Mouse (Mus musculus) heart, embryonic 16.5 days (tissue): ENCODE measurements around the gene Pdlim4. TPM values are rescaled to one million over a fixed set of nuclear protein-coding genes. Genes with fewer than 3 reads are reported as not detected.
A peak's percentile ranks its signal among the peaks of the same experiment; 100 is the strongest.

Experiments
- ATAC-seq: fragments of 200-750 bp; cut with Nextera tagmentation; replicated peaks from 2 replicates; pipeline ENCODE4 v1.8.0; 2017; ENCODE audit warnings: moderate number of reproducible peaks; ENCODE audit not compliant: insufficient read depth, low FRiP score; ENCODE audit errors: extremely low read depth
- H3K27ac ChIP-seq: fragments of 300-500 bp; sonication (generic); 2 replicates; pipeline ENCODE4 v1.5.1; 2014; ENCODE audit warnings: mild to moderate bottlenecking, low read length, control low read depth, moderate library complexity
- H3K27me3 ChIP-seq: fragments of 300-500 bp; sonication (generic); 2 replicates; pipeline ENCODE4 v1.6.1; 2014; ENCODE audit warnings: low read length, mixed read lengths; ENCODE audit not compliant: control insufficient read depth, insufficient read depth
- H3K36me3 ChIP-seq: fragments of 300-500 bp; sonication (generic); 2 replicates; pipeline ENCODE4 v1.6.1; 2014; ENCODE audit not compliant: control insufficient read depth, insufficient read depth
- H3K4me1 ChIP-seq: fragments of 300-500 bp; sonication (generic); 2 replicates; pipeline ENCODE4 v1.6.1; 2014; ENCODE audit warnings: low read length, mixed read lengths; ENCODE audit not compliant: control insufficient read depth, insufficient read depth
- H3K4me2 ChIP-seq: fragments of 300-500 bp; sonication (generic); 2 replicates; pipeline ENCODE4 v1.6.1; 2014; ENCODE audit warnings: low read depth, mild to moderate bottlenecking, control low read depth, low read length
- H3K4me3 ChIP-seq: fragments of 300-500 bp; sonication (generic); 2 replicates; pipeline ENCODE4 v1.5.1; 2014; ENCODE audit warnings: mild to moderate bottlenecking, control low read depth, low read length
- H3K9ac ChIP-seq: fragments of 300-500 bp; sonication (generic); 2 replicates; pipeline ENCODE4 v1.6.1; 2014; ENCODE audit warnings: low read length, control low read depth
- H3K9me3 ChIP-seq: fragments of 300-500 bp; sonication (generic); replicated peaks from 2 replicates; pipeline ENCODE4 v1.6.1; 2016; ENCODE audit warnings: low read length; ENCODE audit not compliant: control insufficient read depth
- WGBS: fragments of 180-500 bp; shearing (Covaris S2); extraction: QIAGEN DNeasy Blood & Tissue Kit; methylation state at CpG from one replicate; pipeline ENCODE4 v1.1.7; 2014; 5-methylcytosine and 5-hydroxymethylcytosine counted together
- polyA plus RNA-seq: library from polyadenylated mRNA; unstranded; fragments of >200 nt; fragmentation: Nextera tagmentation; extraction: Ambion mirVana; gene quantifications from 2 replicates; pipeline ENCODE4 v1.2.1, GENCODE M21; 2015

Gene Pdlim4
- 16.0 and 26.4 TPM in 2 replicates for polyA plus RNA-seq

DNA sequence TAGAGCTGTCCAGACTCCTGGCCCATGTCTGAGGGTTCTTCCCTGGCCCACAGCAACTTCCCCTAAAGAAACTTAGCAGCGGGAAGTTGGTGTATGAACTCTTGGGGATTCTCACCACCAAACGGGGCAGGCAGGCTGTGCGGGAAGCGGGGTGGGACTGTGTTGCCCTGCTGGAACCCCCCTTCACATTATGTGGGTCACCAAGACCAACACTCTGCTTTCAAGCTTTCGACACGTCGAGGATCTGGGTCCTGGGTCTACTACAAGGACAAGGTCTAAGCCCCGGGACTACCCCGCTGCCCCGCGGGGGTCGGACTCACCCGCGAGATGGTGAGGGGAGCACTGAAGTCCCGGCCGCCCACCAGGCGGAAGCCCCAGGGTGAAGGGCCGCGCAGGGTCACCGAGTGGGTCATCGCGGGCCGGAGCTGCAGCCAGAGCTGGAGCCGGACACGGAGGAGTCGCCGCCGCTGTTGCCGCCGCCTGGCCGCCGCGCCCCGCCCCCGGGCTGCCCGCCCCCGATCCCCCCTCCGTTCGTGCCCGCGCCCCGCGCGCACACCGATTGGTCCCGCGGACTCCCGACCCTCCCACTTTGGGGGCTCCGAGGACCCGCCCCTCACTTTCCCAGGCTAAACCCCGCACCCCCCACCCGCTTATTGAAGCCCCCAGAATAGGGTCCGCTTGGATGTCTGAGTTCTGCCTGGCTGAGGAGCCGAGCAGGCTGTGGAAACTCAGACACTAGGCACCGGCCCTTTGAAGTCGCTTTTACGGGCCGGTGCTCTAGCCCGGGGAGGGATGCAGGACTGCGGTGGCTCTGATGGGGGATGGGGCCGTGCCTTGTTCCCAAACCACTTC lies at the start of gene Pdlim4:
Gene Pdlim4, minus strand, starts transcription at position 495 of the 852 bp plus-strand sequence.
- Histone ChIP-seq H3K4me2 (peak within 1 kb of the TSS; percentile 93), H3K4me1 (peaks cover 45% of the 10 kb centered on the region), H3K9ac (peak within 1 kb of the TSS; percentile 76), H3K27me3 (peaks cover 21% of the 10 kb centered on the region), H3K36me3 (no peaks in the 10 kb centered on the region), H3K9me3 (no peaks in the 10 kb centered on the region), H3K4me3 (peak within 1 kb of the TSS; percentile 59), H3K27ac (peak within 1 kb of the TSS; percentile 4; the same call in 1 of the 2 replicates)
- ATAC-seq = 0 out of 2 replicates have a peak, but pooled peaks have one; percentile 43
- WGBS = 3% methylated on average over 61 of the region's 61 CpGs

DNA sequence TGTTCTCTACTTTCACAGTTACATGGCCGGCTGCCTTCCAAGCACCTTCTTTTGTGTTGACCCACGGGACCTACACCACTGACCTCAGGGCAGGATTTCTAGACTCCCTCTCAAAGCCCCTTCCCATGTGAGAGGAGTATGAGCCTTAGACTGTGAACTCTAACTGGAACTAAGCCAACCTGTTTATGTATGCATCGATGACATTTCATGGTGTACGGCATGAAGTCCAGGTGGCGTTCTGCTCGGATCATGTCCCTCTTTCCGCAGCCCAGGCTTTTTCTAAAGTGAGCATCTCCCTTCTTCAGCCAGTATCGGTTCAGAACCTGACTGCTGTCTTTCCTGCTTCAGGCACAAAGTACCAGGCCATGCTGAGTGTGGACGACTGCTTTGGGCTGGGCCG lies 48.3 kb upstream of the Pdlim4 start:
- peaks cover 47% of the 10 kb centered on the region for H3K4me1 ChIP-seq
- no peak for ATAC-seq
- peaks cover 20% of the 10 kb centered on the region for H3K36me3 ChIP-seq
- no peak overlapping the region for H3K4me2 ChIP-seq
- H3K4me3 ChIP-seq = no peak overlapping the region
- no peak overlapping the region for H3K9ac ChIP-seq
- 89% methylated on average over 10 of the region's 10 CpGs for WGBS
- H3K27me3 ChIP-seq = no peaks in the 10 kb centered on the region
- H3K9me3 ChIP-seq = no peaks in the 10 kb centered on the region
- H3K27ac ChIP-seq = no peak overlapping the region

DNA sequence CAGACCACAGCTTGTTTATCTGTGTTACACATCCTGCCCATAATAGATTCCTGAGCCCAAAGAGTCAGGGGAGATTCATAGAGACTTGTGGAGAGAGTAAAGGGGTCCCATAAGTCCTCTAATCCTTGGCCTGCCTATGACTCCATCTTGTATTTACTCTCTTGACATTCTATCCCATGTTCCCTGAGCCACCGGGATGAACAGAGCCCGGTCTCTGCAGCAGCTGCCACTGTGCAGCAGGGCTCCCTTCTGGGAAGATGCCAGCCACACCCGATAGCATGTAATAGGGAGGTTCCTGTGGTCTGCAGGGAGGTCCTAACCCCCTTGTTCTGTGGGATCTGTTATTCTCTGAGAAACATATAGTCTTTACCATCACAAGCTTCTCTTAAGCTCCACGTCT lies 47.6 kb upstream of the Pdlim4 start:
- no peaks in the 10 kb centered on the region for H3K9me3 ChIP-seq
- H3K36me3 ChIP-seq = peaks cover 21% of the 10 kb centered on the region
- 67% methylated on average over 4 of the region's 4 CpGs for WGBS
- H3K4me3 ChIP-seq = no peak overlapping the region
- no peak for ATAC-seq
- no peaks in the 10 kb centered on the region for H3K27me3 ChIP-seq
- no peak overlapping the region for H3K9ac ChIP-seq
- peak overlapping the region; percentile 9; the same call in 1 of the 2 replicates for H3K27ac ChIP-seq
- H3K4me1 ChIP-seq = peaks cover 46% of the 10 kb centered on the region
- H3K4me2 ChIP-seq = no peak overlapping the region

DNA sequence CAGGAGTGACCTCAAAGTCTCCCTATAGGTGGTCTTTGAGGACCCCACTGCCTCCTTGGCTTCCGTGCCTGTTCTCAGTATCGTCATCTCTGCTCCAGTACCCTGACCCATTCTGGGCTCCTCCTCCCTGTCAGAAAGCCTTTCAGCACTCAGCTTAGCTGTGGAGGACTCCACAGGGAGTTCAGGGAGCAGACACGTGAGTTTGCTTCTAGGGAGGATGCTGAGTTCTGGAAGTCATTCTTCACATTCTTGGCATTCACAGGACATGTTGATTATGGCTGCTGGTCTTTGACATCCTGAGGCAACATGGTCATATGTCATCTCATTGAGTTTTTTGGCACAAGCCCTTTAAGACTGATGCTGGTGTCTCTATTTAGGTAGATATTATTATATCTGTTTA lies 47.1 kb upstream of the Pdlim4 start:
- Histone ChIP-seq H3K27me3 (no peaks in the 10 kb centered on the region), H3K9me3 (no peaks in the 10 kb centered on the region), H3K4me1 (peaks cover 49% of the 10 kb centered on the region), H3K27ac (peak overlapping the region; percentile 58), H3K9ac (no peak overlapping the region), H3K4me2 (no peak overlapping the region), H3K4me3 (no peak overlapping the region), H3K36me3 (peaks cover 23% of the 10 kb centered on the region)
- 22% methylated on average over 3 of the region's 3 CpGs for WGBS
- no peak for ATAC-seq

DNA sequence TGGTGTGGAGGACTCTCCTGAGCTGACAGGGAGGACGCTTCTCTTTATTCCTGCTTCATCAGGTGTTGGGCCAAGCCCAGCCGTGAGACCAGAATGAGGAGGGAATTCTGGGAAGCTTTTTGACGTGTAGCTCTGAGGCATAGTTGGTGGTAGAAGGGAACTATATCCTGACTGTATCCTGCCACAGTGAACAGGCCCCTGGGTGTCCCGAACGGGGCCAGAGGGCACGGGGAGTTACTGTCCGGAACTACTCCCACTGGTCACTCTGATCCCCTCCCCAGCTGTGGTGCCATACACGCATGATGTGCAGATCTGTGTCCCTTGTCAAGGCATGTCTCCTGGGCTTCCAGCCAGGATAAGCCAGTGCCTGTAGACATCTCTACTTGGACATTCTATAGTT lies 46.5 kb upstream of the Pdlim4 start:
- H3K4me2 ChIP-seq = no peak overlapping the region
- 71% methylated on average over 8 of the region's 8 CpGs for WGBS
- peaks cover 52% of the 10 kb centered on the region for H3K4me1 ChIP-seq
- ATAC-seq = no peak
- no peaks in the 10 kb centered on the region for H3K9me3 ChIP-seq
- 0 out of 2 replicates have a peak overlapping the region, but pooled peaks have one; percentile 26 for H3K9ac ChIP-seq
- H3K27me3 ChIP-seq = no peaks in the 10 kb centered on the region
- no peak overlapping the region for H3K27ac ChIP-seq
- H3K4me3 ChIP-seq = no peak overlapping the region
- peaks cover 23% of the 10 kb centered on the region for H3K36me3 ChIP-seq

DNA sequence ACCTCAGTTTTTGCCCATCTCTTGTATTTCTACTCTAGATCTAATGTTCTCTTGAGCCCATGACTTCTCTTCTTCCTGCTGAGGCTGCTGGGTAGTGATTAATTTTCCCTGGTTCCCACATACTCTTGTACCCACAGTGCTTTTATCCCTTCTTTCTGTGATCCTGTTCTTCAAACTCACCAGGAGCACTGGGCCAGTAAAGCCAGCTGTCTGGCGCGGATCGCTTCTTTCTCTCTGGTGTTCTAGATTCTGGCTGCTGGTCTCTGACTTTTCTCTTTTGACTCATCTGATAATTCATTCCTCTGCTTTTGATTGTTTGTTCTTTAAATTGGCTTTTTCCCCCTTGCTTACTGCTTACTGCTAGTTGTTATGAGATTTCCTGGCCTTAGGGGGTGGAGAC lies 45.9 kb upstream of the Pdlim4 start:
- Histone ChIP-seq H3K9me3 (no peaks in the 10 kb centered on the region), H3K4me3 (no peak overlapping the region), H3K27me3 (no peaks in the 10 kb centered on the region), H3K27ac (no peak overlapping the region), H3K4me1 (peaks cover 57% of the 10 kb centered on the region), H3K36me3 (peaks cover 23% of the 10 kb centered on the region), H3K4me2 (no peak overlapping the region), H3K9ac (no peak overlapping the region)
- ATAC-seq = no peak
- WGBS = 95% methylated on average over 3 of the region's 3 CpGs

DNA sequence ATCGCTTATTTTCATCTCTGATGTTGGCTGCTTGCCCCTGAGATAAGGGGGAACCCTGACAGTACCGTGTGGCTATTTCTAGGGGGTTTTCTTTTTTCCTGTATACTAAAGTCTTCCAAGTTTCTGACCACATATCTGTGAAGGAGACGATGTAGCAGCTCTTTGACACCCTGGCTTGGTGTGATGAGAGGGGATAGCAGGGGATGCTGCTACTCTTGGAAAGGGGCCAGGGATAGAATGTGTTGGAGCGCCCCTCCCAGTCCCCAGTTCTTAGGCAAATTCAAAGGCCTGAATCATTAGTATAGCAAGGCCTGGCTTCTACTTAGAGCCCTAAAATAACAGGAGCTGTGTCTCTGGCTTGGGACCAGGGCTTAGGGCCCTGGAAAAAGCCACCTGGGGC lies 44.5 kb upstream of the Pdlim4 start:
- peak overlapping the region; percentile 4 for H3K4me3 ChIP-seq
- ATAC-seq = peak; percentile 7; the same call in 1 of the 2 replicates
- H3K4me2 ChIP-seq = peak overlapping the region; percentile 54
- no peaks in the 10 kb centered on the region for H3K9me3 ChIP-seq
- peaks cover 16% of the 10 kb centered on the region; the same call in 1 of the 2 replicates for H3K36me3 ChIP-seq
- WGBS = 7% methylated on average over 4 of the region's 4 CpGs
- H3K9ac ChIP-seq = peak overlapping the region; percentile 67
- H3K4me1 ChIP-seq = peaks cover 71% of the 10 kb centered on the region
- H3K27me3 ChIP-seq = no peaks in the 10 kb centered on the region
- peak overlapping the region; percentile 93 for H3K27ac ChIP-seq

DNA sequence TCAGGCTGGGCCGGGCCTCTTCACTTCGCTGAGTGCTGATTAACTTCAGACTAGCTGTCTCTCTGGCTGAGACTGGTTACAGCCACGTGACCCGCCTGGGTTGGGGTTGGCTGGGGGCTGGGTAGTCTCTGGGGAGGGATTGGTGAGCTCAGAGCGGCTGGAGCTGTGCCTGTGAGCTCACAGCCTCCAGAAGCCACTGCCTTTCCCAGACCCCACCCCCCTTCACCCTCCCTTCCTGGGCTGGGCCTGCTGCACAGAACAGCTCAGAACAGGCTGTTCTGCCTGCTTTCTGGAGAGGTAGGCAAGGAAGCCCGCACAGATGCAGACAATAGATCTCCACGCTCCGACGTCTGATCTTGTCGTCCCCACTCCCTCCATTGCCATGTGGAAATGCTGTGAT lies 44.1 kb upstream of the Pdlim4 start:
- ATAC-seq = peak; percentile 97
- H3K27ac ChIP-seq = peak overlapping the region; percentile 93
- H3K9me3 ChIP-seq = no peaks in the 10 kb centered on the region
- peak overlapping the region; percentile 4 for H3K4me3 ChIP-seq
- H3K4me2 ChIP-seq = peak overlapping the region; percentile 54
- peaks cover 12% of the 10 kb centered on the region; the same call in 1 of the 2 replicates for H3K36me3 ChIP-seq
- H3K4me1 ChIP-seq = peaks cover 75% of the 10 kb centered on the region
- H3K27me3 ChIP-seq = no peaks in the 10 kb centered on the region
- H3K9ac ChIP-seq = peak overlapping the region; percentile 67
- 0% methylated on average over 10 of the region's 10 CpGs for WGBS
